Mouse (Mus musculus) R1 (cell line): Measurements from ENCODE around the gene Efcab14.

Experiments used
- DNase-seq: peaks from one replicate; pipeline ENCODE4 v3.0.0-alpha.2; 2018; ENCODE audit warnings: low read depth, low spot score

Gene Efcab14

DNA sequence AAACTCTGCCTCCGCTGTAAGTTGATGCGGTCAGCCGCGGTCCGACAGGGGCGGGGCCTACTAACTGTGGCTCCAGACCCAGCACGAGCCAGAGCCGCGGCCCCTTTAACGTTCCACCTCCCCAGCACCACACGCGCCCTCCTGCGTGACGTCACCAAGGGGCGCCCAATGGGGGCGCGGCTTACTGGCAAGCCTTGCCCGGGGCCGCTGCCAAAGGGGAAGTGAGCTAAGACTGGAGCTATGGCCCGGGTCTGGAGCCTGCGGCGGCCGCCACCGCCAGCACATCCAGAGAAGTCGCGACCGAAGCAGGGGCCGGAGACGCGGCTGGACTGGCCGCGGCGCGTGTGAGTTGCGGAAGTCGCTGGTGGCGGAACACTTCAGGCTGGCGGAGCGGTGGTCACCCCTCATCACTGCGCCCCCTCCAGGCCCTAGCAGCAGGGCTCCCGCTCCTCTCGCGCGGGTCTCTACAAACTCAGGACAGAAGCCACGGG is at the start of gene Efcab14:
Efcab14 (plus strand) TSS at position 194 of the 491 bp plus-strand sequence.
- DNase-seq: peak; percentile 98

DNA sequence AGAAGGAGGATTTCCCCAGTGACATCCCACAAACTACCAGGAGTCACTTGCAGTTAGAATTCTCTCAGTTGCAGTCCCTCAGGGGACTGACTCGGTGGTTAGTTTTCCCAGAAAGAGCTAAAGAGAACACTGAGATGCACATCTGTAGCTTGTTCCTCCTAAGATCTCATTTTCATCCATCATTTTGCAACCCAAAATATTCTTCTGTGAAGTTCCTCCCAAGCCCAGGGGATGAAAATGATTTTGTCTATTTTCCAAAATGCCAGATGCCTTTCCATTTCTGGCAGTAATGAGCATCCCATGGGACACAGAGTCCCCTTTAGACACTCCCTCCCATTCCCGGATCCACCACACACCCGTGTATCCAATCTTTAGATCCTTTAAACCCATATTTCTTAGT is 36.1 kb upstream of the Efcab14 start:
- DNase-seq: no peak

DNA sequence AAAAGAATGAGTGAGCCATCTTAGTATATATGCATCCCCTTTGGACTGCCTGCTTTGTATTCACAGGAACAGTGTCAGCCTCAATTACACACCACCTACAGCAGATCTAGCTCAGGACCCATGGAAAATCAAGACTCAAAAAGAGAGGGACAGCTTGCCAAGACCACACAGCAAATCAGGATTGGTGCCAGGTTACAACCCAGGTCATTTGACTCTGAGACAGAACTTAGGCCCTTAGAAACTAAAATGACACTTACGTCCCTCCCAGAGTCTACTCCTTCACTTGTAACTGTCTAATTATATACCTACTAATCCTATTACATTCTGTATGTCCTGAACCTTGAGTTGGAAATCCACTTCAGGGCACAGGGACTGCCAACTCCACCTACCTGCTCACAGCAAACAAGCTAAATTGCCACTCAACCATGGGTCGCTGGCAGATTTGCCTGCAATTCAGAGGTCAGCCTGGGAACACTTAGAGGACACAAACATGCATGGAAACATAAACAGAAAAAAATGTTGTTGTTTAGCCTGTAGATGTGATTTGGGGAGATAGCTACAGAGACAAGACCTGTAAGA is 33.5 kb upstream of the Efcab14 start:
- no peak for DNase-seq

DNA sequence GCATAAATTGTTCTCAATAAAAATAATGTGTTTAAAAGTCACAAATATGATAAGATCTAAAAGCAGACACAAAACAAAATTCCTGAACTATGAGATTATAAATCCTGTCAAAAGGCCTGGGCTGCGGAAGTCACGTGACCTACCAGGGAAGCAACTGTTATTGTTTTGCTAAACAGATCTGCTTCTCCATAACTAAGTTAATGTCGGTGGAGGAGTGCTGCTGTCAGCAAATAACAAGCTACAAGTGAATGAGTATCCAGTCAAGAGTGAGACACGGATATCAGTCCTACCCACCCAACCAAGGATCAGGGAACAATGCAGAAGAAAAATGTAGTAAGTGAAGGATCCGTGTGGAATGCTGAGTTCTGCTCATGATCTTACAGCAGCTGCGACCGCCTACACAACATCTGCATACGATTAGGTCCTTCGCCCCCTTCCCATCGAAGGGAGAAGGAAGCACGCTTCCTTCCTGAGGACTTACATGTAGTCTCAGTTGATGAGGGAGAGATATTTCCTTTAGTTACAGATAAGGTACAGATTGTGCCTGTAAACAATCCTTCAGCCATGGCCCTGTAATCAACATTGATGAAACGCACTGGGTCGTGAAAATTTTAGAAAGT is 28.5 kb upstream of the Efcab14 start:
- DNase-seq: no peak

DNA sequence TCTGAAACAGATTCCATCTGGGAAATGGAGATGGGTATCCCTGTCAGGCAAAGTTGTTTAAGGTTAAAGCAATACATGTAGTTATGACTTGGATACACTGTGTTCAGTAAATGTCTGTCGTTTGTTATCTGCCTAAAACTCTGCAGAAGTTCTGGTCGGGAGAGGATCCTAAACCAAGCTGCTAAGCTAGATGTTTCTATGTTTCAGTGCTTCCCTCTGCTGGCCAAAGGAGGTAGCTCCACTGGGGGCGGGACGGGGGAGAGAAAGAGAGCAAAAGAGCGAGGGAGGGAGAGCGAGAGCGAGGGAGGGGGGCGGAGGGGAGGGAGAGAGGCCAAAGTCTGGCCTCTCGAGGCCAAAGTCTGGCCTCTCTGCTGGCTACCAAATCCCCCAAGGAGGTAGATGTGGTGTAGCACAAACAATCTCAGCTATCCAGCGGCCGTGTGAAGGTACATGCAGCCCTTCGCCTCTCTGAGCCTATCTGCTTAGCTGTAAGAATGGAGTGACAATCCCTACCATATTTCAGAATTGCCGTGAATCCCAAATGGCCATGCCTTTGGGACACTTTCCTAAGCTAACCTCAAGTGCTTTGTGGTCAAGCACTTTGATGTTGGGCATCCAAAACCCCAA is 27.6 kb upstream of the Efcab14 start:
- DNase-seq: peak; percentile 80

DNA sequence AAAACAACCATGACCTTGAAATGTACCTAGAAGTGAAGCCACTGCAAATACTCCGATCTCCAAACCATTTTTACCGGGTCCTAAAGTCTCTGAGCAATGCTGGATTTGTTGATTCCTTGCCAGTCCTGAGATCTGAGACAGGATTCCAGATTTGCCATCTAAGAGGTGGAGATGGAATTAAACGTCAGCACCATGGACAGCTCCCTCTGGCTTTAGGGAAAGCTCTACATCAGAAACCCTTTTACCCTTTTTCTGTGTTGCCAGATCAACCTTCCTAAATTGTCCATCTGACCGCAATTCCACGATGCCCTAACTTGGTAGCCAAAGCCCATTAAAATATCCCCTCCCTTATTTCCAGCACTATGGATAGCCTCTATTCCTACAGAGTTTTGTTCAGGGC is 8.8 kb upstream of the Efcab14 start:
- DNase-seq: peak; percentile 77

DNA sequence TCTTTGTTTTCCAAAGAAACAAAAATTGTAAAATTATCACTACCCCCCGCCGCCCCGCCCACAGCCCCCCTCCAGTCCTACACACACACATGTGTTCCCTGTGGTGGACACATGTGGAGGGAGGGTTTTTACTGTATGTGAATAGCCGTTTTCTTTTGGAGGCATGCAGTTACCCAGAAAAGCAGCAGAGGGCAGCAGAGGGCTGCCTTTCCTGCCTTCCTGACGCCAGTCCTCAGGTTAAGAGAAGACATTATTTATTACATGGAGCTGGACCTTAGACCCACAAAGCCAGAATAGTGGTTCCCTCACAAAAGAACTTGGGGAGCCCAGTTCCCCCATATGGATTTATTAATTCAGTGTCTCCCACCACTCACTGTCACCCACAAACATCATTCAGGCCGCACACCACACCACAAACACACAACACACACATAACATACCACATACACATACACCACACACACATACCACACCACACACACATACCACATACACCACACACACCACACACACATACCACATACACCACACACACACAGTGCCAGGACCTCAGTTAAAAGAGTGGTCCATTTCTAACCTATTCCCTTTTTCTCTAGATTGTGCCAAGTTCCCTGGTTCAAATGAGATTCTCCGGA is 5.8 kb upstream of the Efcab14 start:
- DNase-seq: peak; percentile 67

DNA sequence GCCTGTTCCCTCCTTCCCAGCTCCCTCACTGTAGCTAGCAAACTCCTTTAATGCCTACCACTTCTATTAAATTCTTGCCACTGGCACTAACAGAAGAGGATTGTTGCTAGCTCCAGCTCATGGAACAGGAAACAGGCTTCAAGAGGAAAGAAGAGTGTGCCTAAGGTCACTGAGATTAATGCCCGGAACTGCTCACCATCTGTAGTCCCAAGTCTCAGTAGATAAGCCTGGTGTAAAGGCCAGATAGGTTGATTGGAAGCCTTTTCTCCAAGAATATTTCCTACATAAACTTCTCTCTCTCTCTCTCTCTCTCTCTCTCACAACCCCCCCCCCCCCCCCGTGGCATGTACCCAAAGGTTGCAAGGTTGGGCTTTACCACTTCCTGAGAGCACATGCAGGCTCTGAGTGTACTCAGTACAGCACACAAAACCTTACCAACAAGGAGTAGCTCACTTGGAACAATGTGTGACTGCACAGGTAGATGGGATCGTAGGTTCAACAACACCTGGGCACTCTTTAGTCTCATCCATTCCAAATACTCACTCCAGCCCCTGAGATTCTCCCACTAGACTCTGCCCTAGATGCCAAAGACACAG is 5.2 kb upstream of the Efcab14 start:
- DNase-seq: no peak

DNA sequence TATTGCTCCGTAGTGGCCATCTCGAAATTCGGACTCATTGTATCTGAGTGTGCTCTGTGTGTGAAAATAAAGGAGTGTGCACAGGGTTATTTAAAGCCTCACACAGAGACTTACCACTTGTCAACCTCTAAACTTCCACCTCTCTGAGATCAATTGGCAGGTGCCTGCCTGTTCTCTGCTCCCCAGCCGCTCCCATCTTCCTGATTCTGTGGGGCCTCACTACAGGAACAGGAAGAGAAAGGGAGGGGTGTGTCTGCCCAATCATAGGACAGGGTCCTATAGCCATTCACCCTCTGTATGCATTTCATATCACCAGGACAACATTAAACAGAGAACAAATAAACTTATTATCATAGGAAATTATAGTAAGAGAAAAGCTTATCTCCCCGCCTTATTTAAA is 3.8 kb upstream of the Efcab14 start:
- DNase-seq: no peak

DNA sequence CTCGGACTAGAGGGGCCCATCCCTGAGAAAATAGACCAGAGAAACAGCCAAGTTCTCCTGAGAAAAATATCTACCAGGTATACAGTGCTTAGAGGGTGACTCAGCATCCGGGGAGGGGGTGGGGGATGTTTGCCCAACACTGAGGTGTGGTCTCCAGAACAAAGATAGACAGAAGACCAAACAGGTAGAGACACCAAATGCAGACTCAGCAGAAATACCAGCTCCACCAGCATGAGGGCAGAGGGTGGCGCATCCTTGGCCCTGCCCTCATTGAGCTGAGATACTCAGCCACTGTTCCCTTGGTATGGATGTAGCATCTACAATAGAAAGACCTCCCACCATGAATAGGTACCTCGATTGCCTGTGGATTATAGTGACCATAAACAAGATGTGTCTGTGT is 2.7 kb upstream of the Efcab14 start:
- DNase-seq: no peak

DNA sequence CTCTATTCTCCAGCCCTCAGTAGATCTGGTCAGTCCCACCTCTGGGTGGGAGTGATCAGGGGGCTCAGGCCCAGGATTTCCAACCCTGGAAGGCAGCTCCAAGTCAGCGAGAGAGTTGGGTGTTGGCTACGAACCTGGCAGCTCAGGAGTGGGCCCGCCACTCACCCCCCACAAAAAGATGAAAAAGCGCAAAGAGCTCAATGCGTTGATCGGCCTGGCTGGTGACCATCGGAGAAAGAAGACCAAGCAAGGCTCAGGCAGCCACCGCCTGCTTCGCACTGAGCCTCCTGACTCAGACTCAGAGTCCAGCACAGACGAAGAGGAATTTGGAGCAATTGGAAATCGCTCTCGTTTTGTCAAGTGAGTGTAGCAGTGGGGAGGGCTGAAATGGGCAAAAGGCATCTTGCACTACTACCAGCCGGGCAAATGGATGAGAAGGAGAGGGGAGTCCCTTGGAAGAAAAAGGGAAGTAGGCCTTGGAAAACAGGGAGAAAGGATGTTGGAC is 989 bp downstream of the Efcab14 start:
- DNase-seq: no peak

DNA sequence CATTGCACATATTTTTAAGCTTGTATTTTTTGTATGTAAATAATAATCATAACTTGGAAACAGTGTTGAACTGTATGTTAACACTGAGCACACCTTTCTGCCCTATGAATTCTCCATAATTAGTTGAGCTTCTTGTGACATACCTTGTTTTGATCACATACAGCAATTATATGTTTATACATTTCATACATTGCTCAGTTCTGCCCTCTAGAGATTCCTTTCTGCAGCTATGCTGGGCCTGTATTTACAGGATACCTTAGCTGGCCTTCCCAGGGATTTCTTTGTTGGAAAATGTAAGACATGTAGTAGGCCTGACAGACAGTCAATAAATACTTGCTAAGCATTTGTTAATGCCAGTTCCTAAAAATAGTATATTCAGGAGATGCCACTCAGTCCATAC is 5.1 kb downstream of the Efcab14 start:
- DNase-seq: no peak

DNA sequence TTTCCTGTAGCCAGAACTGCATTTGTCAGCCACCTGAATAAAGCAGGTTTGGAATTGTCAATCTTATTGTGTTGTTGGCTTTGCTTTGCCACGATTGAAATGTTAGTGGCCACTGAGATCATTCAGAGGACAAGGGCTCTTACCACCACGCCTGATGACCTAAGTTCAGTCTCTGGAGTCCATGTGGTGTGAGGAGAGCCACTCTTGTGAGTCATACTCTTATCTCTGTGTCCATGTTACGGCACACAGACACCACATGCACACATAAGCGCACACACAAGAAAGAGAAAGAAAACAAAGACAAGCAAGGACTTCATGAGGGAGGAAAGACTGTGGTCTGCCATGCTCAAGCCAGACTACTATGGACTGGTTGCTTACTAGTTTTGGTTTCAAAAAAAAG is 5.6 kb downstream of the Efcab14 start:
- DNase-seq: no peak

DNA sequence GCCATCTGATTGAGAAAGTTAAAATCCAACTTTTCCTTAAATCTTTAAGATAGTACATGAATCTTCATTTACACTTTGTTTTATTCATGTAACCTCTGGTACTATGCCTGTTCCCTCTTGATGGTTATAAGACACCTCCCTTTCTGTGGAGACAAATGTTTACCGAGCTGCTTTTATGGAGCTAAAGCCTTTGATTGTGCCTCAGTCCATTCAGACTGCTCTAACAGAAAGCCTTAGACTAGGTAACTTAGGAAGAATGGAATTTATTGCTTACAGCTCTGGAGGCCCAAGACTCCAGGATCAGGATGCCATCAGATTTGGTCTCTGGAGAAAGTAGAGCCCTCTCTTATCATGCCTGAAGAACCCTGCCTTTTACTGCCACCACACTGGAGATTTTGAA is 10.6 kb downstream of the Efcab14 start:
- no peak for DNase-seq

DNA sequence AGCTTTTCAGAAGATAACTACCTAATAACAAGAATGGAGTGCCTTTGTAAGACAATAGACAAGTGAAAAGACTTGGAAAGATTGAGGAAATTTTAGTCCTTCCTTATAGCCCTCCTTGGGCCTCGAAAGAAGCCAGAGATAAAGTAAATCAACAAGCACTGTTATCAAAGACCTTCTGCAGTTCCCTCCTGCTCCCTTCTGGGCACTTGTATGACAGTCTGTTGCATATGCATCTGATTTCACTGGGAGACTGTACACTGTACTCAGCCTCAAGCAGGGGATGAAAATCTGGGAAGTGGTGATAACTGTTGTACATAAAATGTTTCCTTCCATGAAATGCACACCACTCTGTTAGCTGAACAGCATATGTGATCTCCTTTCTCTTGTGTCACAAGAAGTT is 11.8 kb downstream of the Efcab14 start:
- no peak for DNase-seq

DNA sequence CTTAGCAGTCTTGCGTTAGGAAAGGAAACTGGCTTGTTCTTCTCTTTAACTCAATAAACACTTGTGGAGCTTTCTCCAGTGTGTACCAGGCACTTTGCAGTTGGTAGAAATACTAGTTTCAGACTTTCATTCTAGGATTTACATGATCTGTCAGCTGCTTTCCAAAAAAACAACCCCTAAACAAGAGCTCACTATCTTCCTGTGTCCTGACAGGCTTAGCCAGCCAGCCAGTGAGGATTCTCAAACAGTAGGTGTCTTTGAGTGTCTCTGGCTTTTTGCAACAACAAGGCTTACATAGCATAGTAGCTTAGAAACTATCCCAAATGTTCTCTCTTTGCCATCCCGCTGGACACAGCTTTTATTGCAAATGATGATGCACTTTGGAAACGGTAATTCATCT is 16.6 kb downstream of the Efcab14 start:
- DNase-seq: no peak

DNA sequence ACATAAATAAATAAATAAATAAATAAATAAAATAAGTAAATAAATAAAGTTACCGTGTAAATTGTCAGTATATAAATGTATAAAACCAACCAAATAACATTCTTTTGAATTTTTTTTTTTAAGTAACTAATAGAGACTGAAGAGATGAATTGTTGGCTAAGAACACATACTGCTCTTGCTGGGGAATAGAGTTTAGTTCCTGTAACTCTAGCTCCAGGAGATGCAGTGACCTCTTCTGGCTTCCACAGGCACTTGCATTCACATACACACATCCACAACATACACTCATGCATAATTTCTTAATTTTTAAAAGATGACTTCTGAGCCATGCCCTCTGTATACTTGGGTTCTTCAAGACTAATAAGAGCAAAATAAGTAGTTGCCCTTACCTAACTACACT is 17.3 kb downstream of the Efcab14 start:
- no peak for DNase-seq

DNA sequence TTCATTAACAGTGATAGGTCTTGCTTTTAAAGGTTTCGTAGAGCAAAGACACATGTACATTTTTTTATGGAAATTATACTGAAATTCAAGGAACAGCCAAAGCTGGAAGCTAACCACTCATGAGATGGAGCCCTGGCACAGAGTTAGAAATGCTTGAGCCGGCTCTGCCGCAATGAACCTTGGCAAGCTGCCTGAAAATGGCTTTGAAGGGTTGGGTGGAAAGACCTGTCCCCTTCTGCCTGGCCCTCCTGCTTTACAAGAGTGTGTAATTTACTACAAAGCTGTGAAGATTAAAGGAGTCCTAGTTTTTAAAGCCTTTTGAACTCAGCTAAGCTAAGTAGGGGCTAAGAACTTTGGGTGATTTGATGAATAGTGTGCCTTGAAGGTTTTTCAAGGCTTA is 23.7 kb downstream of the Efcab14 start:
- DNase-seq: no peak

DNA sequence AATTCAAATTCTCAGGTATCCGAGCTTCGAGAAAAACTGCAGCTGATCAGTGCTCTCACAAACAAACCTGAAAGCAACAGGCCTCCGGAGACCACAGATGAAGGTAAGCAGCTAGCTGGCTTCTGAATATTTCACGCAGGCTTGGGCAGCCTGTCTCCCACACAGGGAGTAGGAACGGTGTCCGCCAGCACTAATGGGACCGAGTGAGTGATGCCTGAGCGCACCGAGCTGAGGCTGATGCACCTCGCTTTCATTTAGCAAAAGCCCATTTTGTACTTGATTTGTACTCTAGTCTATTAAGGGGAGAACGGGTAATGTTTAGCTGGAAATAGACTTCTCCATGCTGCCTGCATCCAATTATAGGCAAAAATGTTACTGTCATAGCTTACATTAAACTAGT is 27.0 kb downstream of the Efcab14 start:
- DNase-seq: no peak

DNA sequence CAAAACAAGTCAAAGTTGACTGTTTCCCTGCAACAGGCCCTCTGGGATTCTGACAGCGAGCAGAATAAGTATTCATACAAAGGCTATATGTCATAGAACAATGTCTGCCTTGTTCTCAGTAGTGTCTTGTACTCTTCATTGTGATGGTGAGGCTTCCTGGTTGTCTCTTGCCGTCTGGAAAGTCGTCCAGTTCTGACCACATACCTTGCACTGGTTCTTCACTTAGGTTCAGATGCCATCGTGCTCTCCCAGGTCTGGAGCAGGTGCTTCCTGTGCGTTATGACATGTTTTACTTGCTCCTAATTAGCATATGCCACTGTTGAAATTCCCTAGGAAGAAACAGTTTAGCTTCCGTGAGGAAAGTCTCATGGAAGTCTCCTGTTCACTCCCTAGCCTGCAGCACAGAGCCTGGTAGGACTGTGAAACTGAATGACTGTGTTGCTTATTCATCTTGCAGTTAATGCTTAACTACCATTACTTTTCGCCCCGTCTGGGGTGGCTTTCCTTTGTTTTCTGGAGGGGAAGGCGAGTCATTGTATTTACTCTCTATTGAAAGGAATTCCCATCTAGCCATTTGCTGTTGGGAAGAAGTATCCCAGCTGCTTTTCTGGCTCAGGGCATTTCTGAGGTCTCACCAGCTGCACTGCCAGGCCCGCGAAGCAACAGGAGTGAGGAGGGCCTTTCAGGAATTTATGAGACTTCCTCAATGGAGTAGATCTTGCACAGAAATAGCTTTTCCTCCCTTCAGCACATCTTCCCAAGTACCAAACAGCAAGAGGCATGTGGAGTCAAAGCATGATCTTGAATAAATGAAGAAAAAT is 30.3 kb downstream of the Efcab14 start:
- DNase-seq: no peak

DNA sequence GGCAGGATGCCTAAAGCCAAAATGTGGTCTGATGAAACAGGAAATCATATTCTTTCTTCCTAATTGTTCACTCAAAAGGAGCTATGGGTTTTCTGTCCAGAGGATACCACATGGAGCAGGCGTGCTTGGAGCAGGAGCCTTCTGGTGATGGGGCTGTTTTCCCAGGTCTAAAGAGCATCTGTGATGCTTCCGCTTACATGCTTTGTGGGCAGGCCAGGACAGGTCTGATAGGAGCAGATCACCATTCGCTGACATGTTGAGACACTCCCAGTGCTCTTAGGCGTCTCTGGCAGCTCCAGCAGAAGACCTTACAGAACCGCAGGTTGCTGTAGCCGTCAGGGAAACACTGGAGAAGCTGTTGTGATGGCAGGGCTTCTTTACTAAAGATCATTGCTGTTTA is 37.5 kb downstream of the Efcab14 start:
- DNase-seq: no peak
